Mouse (Mus musculus) midbrain, embryonic 13.5 days (tissue): ENCODE results near the gene Tsx. TPM values are rescaled to one million over a fixed set of nuclear protein-coding genes. Genes with fewer than 3 reads are reported as not detected.

Experiments
- polyA plus RNA-seq: library from polyadenylated mRNA; unstranded; fragments of >200 nt; fragmentation: Nextera tagmentation; extraction: Ambion mirVana; gene quantifications from 2 replicates; pipeline ENCODE4 v1.2.1, GENCODE M21; 2015

The Tsx gene
- polyA plus RNA-seq, 1 experiment from 2014 or later = 0.34 TPM

Other genes starting within 250 kb of the Tsx start
- gene Nap1l2, start 227.8 kb upstream of the Tsx start, polyA plus RNA-seq = 62.5 and 71.8 TPM in 2 replicates
- not detected in 2 replicates for gene Cdx4, start 93.1 kb upstream of the Tsx start, polyA plus RNA-seq
- 8.4 and 8.9 TPM in 2 replicates for gene Chic1, start 58.0 kb upstream of the Tsx start, polyA plus RNA-seq
- not detected in 2 replicates for gene Gm26992, start 7.5 kb downstream of the Tsx start, polyA plus RNA-seq
- not detected in 2 replicates for gene Zcchc13, start 216.1 kb downstream of the Tsx start, polyA plus RNA-seq